In genomic region chr2:112432523-112432922, GRCm38 (mm10) we compare ENCODE assay signal across 34 mouse cellular contexts. TPM values are rescaled to one million over a fixed set of nuclear protein-coding genes. Genes with fewer than 3 reads are reported as not detected.
"Had no signal": no experiment of that assay in that cellular context is flagged by ENCODE, and none has a peak within 500 bp of the region (broad histone marks: within the 10 kb centered on the region; RNA-seq: fewer than 3 reads in every experiment).

No protein-coding gene starts in this region.

- H3K9me3 ChIP-seq: heart, embryonic 10.5 days; heart, embryonic 12.5 days; hindbrain, embryonic 13.5 days; hindbrain, embryonic 15.5 days; kidney, embryonic 15.5 days; limb, embryonic 13.5 days; limb, embryonic 15.5 days; liver, embryonic 12.5 days had no signal

- H3K4me3 ChIP-seq: heart, embryonic 10.5 days; heart, embryonic 12.5 days; hindbrain, embryonic 13.5 days; hindbrain, embryonic 15.5 days; kidney, embryonic 15.5 days; limb, embryonic 13.5 days; limb, embryonic 15.5 days; liver, embryonic 12.5 days had no signal

- H3K36me3 ChIP-seq: heart, embryonic 10.5 days; heart, embryonic 12.5 days; hindbrain, embryonic 13.5 days; hindbrain, embryonic 15.5 days; kidney, embryonic 15.5 days; limb, embryonic 13.5 days; limb, embryonic 15.5 days; liver, embryonic 12.5 days had no signal

- H3K27me3 ChIP-seq: heart, embryonic 12.5 days; hindbrain, embryonic 13.5 days; hindbrain, embryonic 15.5 days; kidney, embryonic 15.5 days; limb, embryonic 13.5 days; limb, embryonic 15.5 days; liver, embryonic 12.5 days had no signal

- H3K4me1 ChIP-seq: heart, embryonic 10.5 days; heart, embryonic 12.5 days; hindbrain, embryonic 13.5 days; hindbrain, embryonic 15.5 days; kidney, embryonic 15.5 days; limb, embryonic 13.5 days; limb, embryonic 15.5 days had no signal

- H3K27ac ChIP-seq: heart, embryonic 10.5 days; hindbrain, embryonic 13.5 days; hindbrain, embryonic 15.5 days; hindbrain, postnatal 0 days; kidney, embryonic 15.5 days; kidney, postnatal 0 days; limb, embryonic 13.5 days; limb, embryonic 15.5 days; liver, embryonic 12.5 days; liver, embryonic 14.5 days had no signal

- H3K9ac ChIP-seq: heart, embryonic 12.5 days; hindbrain, embryonic 13.5 days; hindbrain, embryonic 15.5 days; kidney, embryonic 15.5 days; limb, embryonic 13.5 days; limb, embryonic 15.5 days; liver, embryonic 12.5 days; liver, embryonic 14.5 days had no signal

- DNase-seq: gastrocnemius, postnatal 14 days; gastrocnemius, postnatal 36 days; heart, adult 18-20 months; heart, postnatal 10 days; heart, postnatal 36 days; kidney, adult 11 months; kidney, adult 2 months; kidney, adult 9 months; kidney, postnatal 14 days; kidney, postnatal 36 days; layer of hippocampus, adult 9-11 months; layer of hippocampus, postnatal 36 days had no signal

RNA-seq across cellular contexts. Expression of gene Chrm5, which starts 48.0 kb away (rescaled TPM):
- total RNA-seq: gastrocnemius, adult 18-20 months; gastrocnemius, adult 8-10 months; gastrocnemius, postnatal 14 days; gastrocnemius, postnatal 36 days; heart, adult 18-20 months; heart, adult 8-10 months; heart, postnatal 10 days; heart, postnatal 36 days; hematopoietic stem cell, adult 5-6 weeks; liver, adult 2 months had no signal
- polyA plus RNA-seq: gonadal fat pad, adult 2 months; heart, embryonic 10.5 days; heart, embryonic 12.5 days; heart, embryonic 14.5 days; heart, embryonic 16.5 days; intestine, embryonic 14.5 days; intestine, embryonic 16.5 days; kidney, adult 2 months; kidney, postnatal 0 days; large intestine, adult 2 months; limb, embryonic 13.5 days; liver, adult 2 months; liver, embryonic 12.5 days; liver, embryonic 14.5 days had no signal
